ENCODE assay signal across 29 mouse cellular contexts in the genomic region with DNA sequence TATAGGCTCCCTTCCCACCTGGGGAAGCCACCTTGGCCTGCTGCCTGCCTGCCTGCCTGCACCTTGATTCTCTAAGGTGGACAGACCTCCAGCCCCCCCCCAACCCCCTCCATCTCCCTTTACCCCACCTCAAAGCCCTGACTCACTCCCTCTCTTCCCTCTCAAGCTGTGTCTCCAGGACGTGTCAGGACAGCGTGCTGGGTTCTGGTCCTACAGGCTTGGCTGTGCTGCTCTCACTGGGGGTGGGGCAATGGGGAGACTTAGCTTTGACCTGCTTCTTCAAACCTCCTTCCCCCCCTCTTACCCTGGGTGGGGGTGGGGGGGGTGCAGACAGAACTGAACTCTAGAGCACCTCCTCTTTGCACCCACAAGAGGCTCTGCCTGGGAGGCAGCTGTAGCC. TPM values are rescaled to one million over a fixed set of nuclear protein-coding genes. Genes with fewer than 3 reads are reported as not detected.
A peak's percentile ranks its signal among the peaks of the same experiment; 100 is the strongest.
DNase-seq lines count a peak whose midpoint lies in the region; ATAC-seq and TF ChIP-seq lines count a peak whose summit lies in the region.
"Had no signal": no experiment of that assay in that cellular context is flagged by ENCODE, and none has a peak within 500 bp of the region (broad histone marks: within the 10 kb centered on the region; RNA-seq: fewer than 3 reads in every experiment).

No protein-coding gene starts in this region.

- peaks cover 2% of the 10 kb centered on the region; the same call in 1 of the 2 replicates for H3K36me3 ChIP-seq in midbrain, embryonic 10.5 days
- H3K36me3 ChIP-seq in midbrain, embryonic 11.5 days (ENCODE audit: control insufficient read depth, insufficient read depth, low read length), result no peaks in the 10 kb centered on the region
- H3K36me3 ChIP-seq in embryonic facial prominence, embryonic 14.5 days (ENCODE audit: control insufficient read depth, insufficient read depth, low read length), result no peaks in the 10 kb centered on the region
- no peaks in the 10 kb centered on the region; the same call in 1 of the 2 replicates for H3K36me3 ChIP-seq in stomach, embryonic 14.5 days (ENCODE audit: control insufficient read depth, insufficient read depth, low read length)
- no peaks in the 10 kb centered on the region for H3K36me3 ChIP-seq in liver, embryonic 12.5 days
- H3K36me3 ChIP-seq in liver, postnatal 0 days (replicated peaks; ENCODE audit: insufficient read depth, low read length), result no peaks in the 10 kb centered on the region
- H3K36me3 ChIP-seq in thymus, adult 2 months (ENCODE audit: control insufficient read depth, insufficient read depth, low read length), result no peaks in the 10 kb centered on the region
- H3K36me3 ChIP-seq: heart, embryonic 12.5 days; hindbrain, embryonic 15.5 days; liver, embryonic 15.5 days; lung, embryonic 15.5 days had no signal

- no peak for TF ChIP-seq EP300 in liver, postnatal 0 days (IDR thresholded peaks at IDR 0.05; ENCODE audit: low read depth)

- no peak for TF ChIP-seq CTCF in liver, postnatal 0 days (IDR thresholded peaks at IDR 0.05; ENCODE audit: low read depth)
- TF ChIP-seq CTCF in thymus, adult 2 months (IDR thresholded peaks at IDR 0.05; ENCODE audit: borderline replicate concordance, control insufficient read depth, extremely low read depth, insufficient read depth, low read length, poor library complexity), result no peak

- H3K27me3 ChIP-seq in midbrain, embryonic 10.5 days (ENCODE audit: low read depth, poor library complexity, severe bottlenecking), result no peaks in the 10 kb centered on the region
- no peaks in the 10 kb centered on the region for H3K27me3 ChIP-seq in midbrain, embryonic 11.5 days (ENCODE audit: control insufficient read depth, insufficient read depth, low read length)
- no peaks in the 10 kb centered on the region for H3K27me3 ChIP-seq in embryonic facial prominence, embryonic 14.5 days (replicated peaks; ENCODE audit: control insufficient read depth, insufficient read depth, low read length)
- H3K27me3 ChIP-seq in stomach, embryonic 14.5 days (ENCODE audit: control insufficient read depth, insufficient read depth, low read length), result no peaks in the 10 kb centered on the region
- H3K27me3 ChIP-seq in liver, embryonic 12.5 days (replicated peaks), result no peaks in the 10 kb centered on the region
- H3K27me3 ChIP-seq in liver, postnatal 0 days (ENCODE audit: insufficient read depth, low read length), result no peaks in the 10 kb centered on the region
- H3K27me3 ChIP-seq in thymus, adult 2 months (ENCODE audit: control insufficient read depth, insufficient read depth, low read length), result no peaks in the 10 kb centered on the region
- H3K27me3 ChIP-seq: heart, embryonic 12.5 days; hindbrain, embryonic 15.5 days; liver, embryonic 15.5 days; lung, embryonic 15.5 days had no signal

- WGBS in midbrain, embryonic 10.5 days, result 73% methylated on average over 2 of the region's 2 CpGs
- WGBS in midbrain, embryonic 11.5 days, result 90% methylated on average over 2 of the region's 2 CpGs
- 74% methylated on average over 2 of the region's 2 CpGs for WGBS in embryonic facial prominence, embryonic 14.5 days
- WGBS in stomach, embryonic 14.5 days, result 90% methylated on average over 2 of the region's 2 CpGs
- WGBS in liver, embryonic 12.5 days (ENCODE audit: insufficient replicate concordance), result 66% methylated on average over 2 of the region's 2 CpGs
- WGBS in liver, postnatal 0 days (ENCODE audit: insufficient replicate concordance), result 88% methylated on average over 2 of the region's 2 CpGs
- 92% methylated on average over 2 of the region's 2 CpGs for WGBS in thymus, adult 2 months

- no peak overlapping the region for H3K4me3 ChIP-seq in midbrain, embryonic 10.5 days
- H3K4me3 ChIP-seq in midbrain, embryonic 11.5 days (ENCODE audit: low read depth, low read length), result no peak overlapping the region
- no peak overlapping the region for H3K4me3 ChIP-seq in embryonic facial prominence, embryonic 14.5 days (ENCODE audit: low read depth, low read length)
- H3K4me3 ChIP-seq in stomach, embryonic 14.5 days (ENCODE audit: low read depth, low read length), result no peak overlapping the region
- H3K4me3 ChIP-seq in liver, embryonic 12.5 days, result no peak overlapping the region
- no peak overlapping the region for H3K4me3 ChIP-seq in liver, postnatal 0 days (ENCODE audit: low read depth, low read length)
- H3K4me3 ChIP-seq in thymus, adult 2 months (ENCODE audit: control insufficient read depth, insufficient read depth, low read length), result no peak overlapping the region
- H3K4me3 ChIP-seq: heart, adult 2 months; heart, embryonic 12.5 days; hindbrain, embryonic 15.5 days; liver, embryonic 15.5 days; lung, embryonic 15.5 days; megakaryocyte, embryonic 14.5 days had no signal

- H3K27ac ChIP-seq in midbrain, embryonic 10.5 days (replicated peaks), result peak overlapping the region; percentile 34
- no peak overlapping the region for H3K27ac ChIP-seq in midbrain, embryonic 11.5 days (ENCODE audit: low read depth, low read length)
- H3K27ac ChIP-seq in embryonic facial prominence, embryonic 14.5 days (replicated peaks; ENCODE audit: low read depth, low read length), result 0 out of 2 replicates have a peak overlapping the region, but pooled peaks have one; percentile 15
- H3K27ac ChIP-seq in stomach, embryonic 14.5 days (ENCODE audit: low read length), result peak overlapping the region; percentile 52
- no peak overlapping the region for H3K27ac ChIP-seq in liver, embryonic 12.5 days
- H3K27ac ChIP-seq in liver, postnatal 0 days (ENCODE audit: low read depth), result no peak overlapping the region
- H3K27ac ChIP-seq in thymus, adult 2 months (ENCODE audit: control insufficient read depth, insufficient read depth, low read length), result no peak overlapping the region
- H3K27ac ChIP-seq: heart, adult 2 months; hindbrain, embryonic 15.5 days; liver, embryonic 15.5 days; lung, embryonic 15.5 days had no signal

- no peak for TF ChIP-seq POLR2A in thymus, adult 2 months (IDR thresholded peaks at IDR 0.05; ENCODE audit: control insufficient read depth, extremely low read depth, insufficient read depth, low read length, poor library complexity)

- ATAC-seq in midbrain, embryonic 11.5 days (ENCODE audit: low FRiP score), result no peak
- 0 out of 2 replicates have a peak, but pooled peaks have one; percentile 64 for ATAC-seq in embryonic facial prominence, embryonic 14.5 days (ENCODE audit: low read depth)
- peak; percentile 46; the same call in 1 of the 2 replicates for ATAC-seq in stomach, embryonic 14.5 days (ENCODE audit: insufficient number of reproducible peaks, insufficient read depth, low FRiP score, low read depth)
- ATAC-seq in liver, embryonic 12.5 days, result no peak
- ATAC-seq in liver, postnatal 0 days, result no peak
- ATAC-seq: CD4-positive, CD25-positive, alpha-beta regulatory T cell, adult 4 months; forebrain, postnatal 0 days; inflammation-experienced regulatory T-cells, adult 6 months had no signal

- peaks cover 76% of the 10 kb centered on the region for H3K4me1 ChIP-seq in midbrain, embryonic 10.5 days
- H3K4me1 ChIP-seq in midbrain, embryonic 11.5 days (ENCODE audit: control insufficient read depth, insufficient read depth, low read length), result peaks cover 9% of the 10 kb centered on the region
- H3K4me1 ChIP-seq in embryonic facial prominence, embryonic 14.5 days (ENCODE audit: control insufficient read depth, insufficient read depth, low read length), result peaks cover 18% of the 10 kb centered on the region; the same call in 1 of the 2 replicates
- no peaks in the 10 kb centered on the region for H3K4me1 ChIP-seq in stomach, embryonic 14.5 days (ENCODE audit: control insufficient read depth, insufficient read depth, low read length)
- H3K4me1 ChIP-seq in liver, embryonic 12.5 days, result peaks cover 30% of the 10 kb centered on the region; the same call in 1 of the 2 replicates
- H3K4me1 ChIP-seq in liver, postnatal 0 days (ENCODE audit: insufficient read depth), result peaks cover 3% of the 10 kb centered on the region; the same call in 1 of the 2 replicates
- no peaks in the 10 kb centered on the region for H3K4me1 ChIP-seq in thymus, adult 2 months (replicated peaks; ENCODE audit: control insufficient read depth, insufficient read depth, low read length)
- H3K4me1 ChIP-seq: lung, embryonic 15.5 days had no signal

- H3K9me3 ChIP-seq in midbrain, embryonic 10.5 days (replicated peaks), result no peaks in the 10 kb centered on the region
- H3K9me3 ChIP-seq in midbrain, embryonic 11.5 days (ENCODE audit: control insufficient read depth, low read length), result no peaks in the 10 kb centered on the region
- no peaks in the 10 kb centered on the region for H3K9me3 ChIP-seq in embryonic facial prominence, embryonic 14.5 days (ENCODE audit: control insufficient read depth, low read length)
- no peaks in the 10 kb centered on the region for H3K9me3 ChIP-seq in stomach, embryonic 14.5 days (ENCODE audit: control insufficient read depth, low read depth, low read length)
- no peaks in the 10 kb centered on the region for H3K9me3 ChIP-seq in liver, embryonic 12.5 days (replicated peaks)
- no peaks in the 10 kb centered on the region for H3K9me3 ChIP-seq in liver, postnatal 0 days (ENCODE audit: low read length)
- H3K9me3 ChIP-seq: heart, embryonic 12.5 days; hindbrain, embryonic 15.5 days; liver, embryonic 15.5 days; lung, embryonic 15.5 days; megakaryocyte, embryonic 14.5 days had no signal

- DNase-seq in midbrain, embryonic 10.5 days (ENCODE audit: low spot score), result no peak
- no peak for DNase-seq in midbrain, embryonic 11.5 days (ENCODE audit: low spot score, missing footprints)
- DNase-seq in embryonic facial prominence, embryonic 14.5 days (ENCODE audit: low spot score), result peak; percentile 74
- no peak for DNase-seq in liver, postnatal 0 days
- DNase-seq in thymus, adult 2 months, result no peak
- DNase-seq: adrenal gland, postnatal 36 days; cerebellum, adult 18-20 months; cerebellum, postnatal 10 days; forebrain, postnatal 0 days; heart, adult 2 months; heart, postnatal 4 days; kidney, adult 11 months; kidney, postnatal 4 days; layer of hippocampus, postnatal 36 days; left cerebral cortex, postnatal 4 days; liver; lung, postnatal 4 days; midbrain, embryonic 14.5 days; thymus, adult 18-20 months; thymus, postnatal 4 days had no signal

- H3K9ac ChIP-seq in midbrain, embryonic 11.5 days (ENCODE audit: low read length), result no peak overlapping the region
- H3K9ac ChIP-seq in embryonic facial prominence, embryonic 14.5 days (ENCODE audit: low read depth, low read length), result no peak overlapping the region
- H3K9ac ChIP-seq in stomach, embryonic 14.5 days (replicated peaks; ENCODE audit: low read depth, low read length), result no peak overlapping the region
- no peak overlapping the region for H3K9ac ChIP-seq in liver, embryonic 12.5 days
- H3K9ac ChIP-seq in liver, postnatal 0 days (replicated peaks), result no peak overlapping the region
- H3K9ac ChIP-seq: forebrain, postnatal 0 days; heart, embryonic 12.5 days; hindbrain, embryonic 15.5 days; liver, embryonic 15.5 days; lung, embryonic 15.5 days had no signal

- no peak overlapping the region for H3K4me2 ChIP-seq in midbrain, embryonic 11.5 days
- H3K4me2 ChIP-seq in embryonic facial prominence, embryonic 14.5 days (ENCODE audit: low read depth, low read length), result no peak overlapping the region
- no peak overlapping the region for H3K4me2 ChIP-seq in stomach, embryonic 14.5 days (replicated peaks; ENCODE audit: low read depth, low read length)
- no peak overlapping the region for H3K4me2 ChIP-seq in liver, embryonic 12.5 days
- no peak overlapping the region for H3K4me2 ChIP-seq in liver, postnatal 0 days (ENCODE audit: low read depth, low read length)
- H3K4me2 ChIP-seq: heart, embryonic 12.5 days; hindbrain, embryonic 15.5 days; liver, embryonic 15.5 days; lung, embryonic 15.5 days had no signal

RNA-seq across cellular contexts. Expression of a gene that starts 29.7 kb away (rescaled TPM):
- polyA plus RNA-seq in midbrain, embryonic 10.5 days (2016; fragmentation: Nextera tagmentation; extraction: Ambion mirVana), result 6.9 and 7.3 TPM in 2 replicates
- 6.9 and 8.3 TPM in 2 replicates for polyA plus RNA-seq in midbrain, embryonic 11.5 days (2014; fragmentation: Nextera tagmentation; extraction: Ambion mirVana)
- polyA plus RNA-seq in embryonic facial prominence, embryonic 14.5 days (2014; fragmentation: Nextera tagmentation; extraction: Ambion mirVana), result 9.0 and 10.1 TPM in 2 replicates
- 10.5 and 11.1 TPM in 2 replicates for polyA plus RNA-seq in stomach, embryonic 14.5 days (2014; fragmentation: Nextera tagmentation; extraction: Ambion mirVana)
- polyA plus RNA-seq in liver, embryonic 12.5 days (2016; fragmentation: Nextera tagmentation; extraction: Ambion mirVana), result 1.8 and 1.9 TPM in 2 replicates
- polyA plus RNA-seq in liver, postnatal 0 days (2015; fragmentation: Nextera tagmentation; extraction: Ambion mirVana), result 4.0 and 4.1 TPM in 2 replicates
- polyA plus RNA-seq in thymus, adult 2 months (2012; rRNA removed), result 23.3 and 28.9 TPM in 2 replicates

Comparison
In these comparisons a context has a peak if more than half of its experiments do, and no peak if none do; other contexts are left out.
1. H3K27ac ChIP-seq: peak in midbrain, embryonic 10.5 days (single experiment), embryonic facial prominence, embryonic 14.5 days (single experiment) and stomach, embryonic 14.5 days (single experiment); none in midbrain, embryonic 11.5 days (single experiment), liver, embryonic 12.5 days (single experiment), liver, postnatal 0 days (single experiment) and thymus, adult 2 months (single experiment).
2. ATAC-seq: peak in embryonic facial prominence, embryonic 14.5 days (single experiment) and stomach, embryonic 14.5 days (single experiment); none in midbrain, embryonic 11.5 days (single experiment), liver, embryonic 12.5 days (single experiment) and liver, postnatal 0 days (single experiment).